Mouse (Mus musculus) hindbrain, embryonic 10.5 days (tissue): ENCODE data around the gene Tlk1. TPM values are rescaled to one million over a fixed set of nuclear protein-coding genes. Genes with fewer than 3 reads are reported as not detected.

Experiments used
- DNase-seq: peaks from one replicate; pipeline ENCODE4 v3.0.0-alpha.2; 2017; ENCODE audit warnings: low spot score
- H3K27ac ChIP-seq: fragments of 300-500 bp; sonication (generic); 2 replicates; pipeline ENCODE4 v1.5.1; 2016; ENCODE audit warnings: mild to moderate bottlenecking, moderate library complexity
- H3K27me3 ChIP-seq: fragments of 300-500 bp; sonication (generic); 2 replicates; pipeline ENCODE4 v1.6.1; 2016; ENCODE audit warnings: mild to moderate bottlenecking; ENCODE audit not compliant: poor library complexity, insufficient read depth, severe bottlenecking
- H3K36me3 ChIP-seq: fragments of 300-500 bp; sonication (generic); 2 replicates; pipeline ENCODE4 v1.6.1; 2016; ENCODE audit warnings: mild to moderate bottlenecking, moderate library complexity
- H3K4me1 ChIP-seq: fragments of 300-500 bp; sonication (generic); replicated peaks from 2 replicates; pipeline ENCODE4 v1.6.1; 2016; ENCODE audit warnings: mild to moderate bottlenecking
- H3K4me3 ChIP-seq: fragments of 300-500 bp; sonication (generic); 2 replicates; pipeline ENCODE4 v1.5.1; 2016; ENCODE audit warnings: mild to moderate bottlenecking, moderate library complexity
- H3K9me3 ChIP-seq: fragments of 300-500 bp; sonication (generic); 2 replicates; pipeline ENCODE4 v1.6.1; 2016; ENCODE audit warnings: mild to moderate bottlenecking, moderate library complexity
- WGBS: fragments of 180-500 bp; shearing (Covaris S2); methylation state at CpG from one replicate; pipeline ENCODE4 v1.1.7; 2016; 5-methylcytosine and 5-hydroxymethylcytosine counted together
- polyA plus RNA-seq: library from polyadenylated mRNA; unstranded; fragments of >200 nt; fragmentation: Nextera tagmentation; extraction: Ambion mirVana; gene quantifications from 2 replicates; pipeline ENCODE4 v1.2.1, GENCODE M21; 2016

Gene Tlk1
- polyA plus RNA-seq, 1 experiment from 2014 or later, result 19.1 TPM

DNA sequence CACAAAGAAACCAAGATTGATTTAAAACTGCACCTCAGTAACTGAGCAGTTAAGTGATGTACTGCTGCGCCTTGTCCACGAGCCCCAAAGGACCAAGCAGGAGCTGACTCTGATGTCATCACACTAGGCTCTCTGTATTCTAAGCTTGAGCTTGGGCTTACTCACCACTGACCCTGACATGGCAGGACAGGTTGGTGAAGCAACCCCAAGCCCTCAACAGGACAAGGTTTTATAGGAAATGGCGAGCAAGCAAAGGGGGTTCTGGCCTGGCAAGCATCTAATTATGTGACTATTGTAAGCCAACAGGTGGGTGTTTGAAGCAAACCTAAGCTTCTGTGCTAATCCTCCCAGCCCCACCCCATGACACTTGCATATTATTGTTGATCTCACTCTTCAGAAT lies 124.7 kb downstream of the Tlk1 start:
- Histone ChIP-seq H3K4me1 (peaks cover 21% of the 10 kb centered on the region), H3K4me3 (no peak overlapping the region), H3K36me3 (peaks cover 6% of the 10 kb centered on the region; the same call in 1 of the 2 replicates), H3K9me3 (0 out of 2 replicates have a peak, but pooled peaks cover 4% of the 10 kb centered on the region), H3K27me3 (no peaks in the 10 kb centered on the region), H3K27ac (no peak overlapping the region)
- no peak for DNase-seq
- WGBS, result 90% methylated on average over 3 of the region's 3 CpGs

DNA sequence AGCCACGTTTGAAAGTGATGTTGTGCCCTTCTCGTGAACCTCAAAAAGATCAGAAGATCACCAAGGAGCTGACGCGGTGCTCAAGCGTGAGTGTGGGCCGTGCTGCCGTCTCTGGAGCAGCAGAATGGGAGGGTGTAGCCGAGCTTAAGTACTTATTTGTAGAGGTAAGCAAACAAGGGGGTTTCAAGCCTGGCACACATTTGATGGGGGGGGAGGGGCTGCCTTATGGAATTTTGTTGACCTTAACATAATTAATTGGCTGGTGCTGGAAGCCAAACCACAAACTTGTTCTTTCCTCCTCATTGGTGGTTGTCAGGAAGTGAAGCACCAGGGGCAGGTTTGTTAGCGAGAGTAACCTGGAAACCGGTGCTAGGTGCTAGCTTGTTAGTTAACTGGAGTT lies 129.8 kb downstream of the Tlk1 start:
- no peak overlapping the region for H3K4me3 ChIP-seq
- peaks cover 36% of the 10 kb centered on the region for H3K36me3 ChIP-seq
- no peak overlapping the region for H3K27ac ChIP-seq
- 0 out of 2 replicates have a peak, but pooled peaks cover 4% of the 10 kb centered on the region for H3K9me3 ChIP-seq
- no peaks in the 10 kb centered on the region for H3K27me3 ChIP-seq
- no peaks in the 10 kb centered on the region for H3K4me1 ChIP-seq
- 90% methylated on average over 10 of the region's 10 CpGs for WGBS
- no peak for DNase-seq

DNA sequence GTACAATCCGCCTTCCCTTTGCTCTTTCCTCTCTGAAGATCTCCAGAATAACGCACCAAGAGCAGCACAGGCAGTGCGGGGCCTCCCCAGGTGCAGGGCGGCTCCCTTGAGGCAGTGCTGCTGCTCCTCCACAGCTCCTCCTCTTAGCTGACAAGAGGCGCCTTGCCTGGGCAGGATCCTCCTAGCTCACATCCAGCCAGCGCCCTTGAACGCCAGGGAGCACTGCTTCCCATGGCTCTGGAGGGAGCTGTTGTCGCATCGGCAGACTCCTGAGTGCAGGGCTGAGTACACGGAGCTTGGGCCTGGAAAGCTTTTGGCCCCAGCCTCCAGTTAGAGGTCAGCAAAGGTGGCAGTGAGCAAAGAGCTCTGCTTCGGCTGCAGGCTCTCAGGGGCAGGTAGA lies 135.3 kb downstream of the Tlk1 start:
- H3K4me3 ChIP-seq, result no peak overlapping the region
- H3K9me3 ChIP-seq, result no peaks in the 10 kb centered on the region
- WGBS, result 83% methylated on average over 11 of the region's 11 CpGs
- H3K4me1 ChIP-seq, result no peaks in the 10 kb centered on the region
- DNase-seq, result no peak
- H3K36me3 ChIP-seq, result peaks cover 83% of the 10 kb centered on the region
- no peak overlapping the region for H3K27ac ChIP-seq
- no peaks in the 10 kb centered on the region for H3K27me3 ChIP-seq

DNA sequence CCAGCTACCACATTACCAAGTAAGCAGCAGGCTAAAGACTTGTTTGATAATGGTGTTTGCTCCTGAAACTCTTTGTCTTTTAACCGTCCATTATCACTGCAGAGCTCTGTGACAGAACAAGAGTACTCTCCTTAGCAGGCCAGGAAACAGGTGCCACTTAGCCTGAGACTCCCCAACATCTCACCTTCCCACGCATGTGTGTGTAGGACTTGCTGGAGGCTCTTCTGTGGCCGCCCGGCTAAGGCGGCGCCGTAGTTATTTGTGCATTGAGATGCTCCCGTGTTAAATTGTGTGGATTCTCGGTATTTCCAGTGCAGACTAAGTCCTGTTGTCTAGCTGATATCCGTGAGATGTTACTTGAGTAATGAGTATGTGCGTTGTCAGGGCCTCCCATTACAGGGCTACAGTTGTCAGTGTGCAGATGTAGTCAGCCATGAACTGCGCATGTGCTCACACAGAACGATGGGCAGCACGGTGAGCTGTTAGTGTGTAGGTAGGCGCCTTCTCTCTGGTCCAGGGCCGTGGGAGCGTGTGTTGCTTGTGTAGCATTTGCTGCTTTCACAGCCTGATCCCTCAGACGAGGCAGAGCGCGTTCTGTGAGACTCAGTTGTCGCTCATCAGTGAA lies 137.0 kb downstream of the Tlk1 start:
- DNase-seq, result no peak
- 94% methylated on average over 21 of the region's 21 CpGs for WGBS
- peaks cover 99% of the 10 kb centered on the region for H3K36me3 ChIP-seq

DNA sequence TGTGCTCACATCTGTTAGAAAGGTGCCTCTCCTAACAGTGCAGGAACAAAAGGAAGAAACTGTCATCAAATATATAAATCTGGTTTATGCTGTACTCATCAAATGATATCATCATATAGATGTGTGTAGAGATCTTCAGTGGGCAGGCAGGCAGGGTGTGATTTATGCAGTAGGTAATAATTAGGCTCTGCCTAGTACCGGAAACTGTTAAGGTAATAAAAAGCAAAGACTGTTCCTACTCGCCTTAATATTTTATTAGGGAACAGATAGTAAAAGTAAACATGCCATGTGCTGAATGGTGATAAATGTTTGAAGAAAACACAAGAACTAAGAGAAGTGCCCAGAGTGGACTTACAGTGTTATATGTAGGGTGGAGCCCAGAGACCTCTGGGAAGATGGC lies 143.2 kb downstream of the Tlk1 start:
- Histone ChIP-seq H3K27me3 (no peaks in the 10 kb centered on the region), H3K36me3 (peaks cover 100% of the 10 kb centered on the region), H3K4me1 (no peaks in the 10 kb centered on the region), H3K27ac (no peak overlapping the region), H3K4me3 (no peak overlapping the region), H3K9me3 (no peaks in the 10 kb centered on the region)
- DNase-seq, result no peak
- WGBS, result 93% methylated on average over 2 of the region's 2 CpGs

More for the DNA sequence above, 137.0 kb downstream of the Tlk1 start:
- H3K9me3 ChIP-seq, result no peaks in the 10 kb centered on the region
- no peaks in the 10 kb centered on the region for H3K27me3 ChIP-seq
- no peak overlapping the region for H3K27ac ChIP-seq
- no peak overlapping the region for H3K4me3 ChIP-seq
- no peaks in the 10 kb centered on the region for H3K4me1 ChIP-seq

DNA sequence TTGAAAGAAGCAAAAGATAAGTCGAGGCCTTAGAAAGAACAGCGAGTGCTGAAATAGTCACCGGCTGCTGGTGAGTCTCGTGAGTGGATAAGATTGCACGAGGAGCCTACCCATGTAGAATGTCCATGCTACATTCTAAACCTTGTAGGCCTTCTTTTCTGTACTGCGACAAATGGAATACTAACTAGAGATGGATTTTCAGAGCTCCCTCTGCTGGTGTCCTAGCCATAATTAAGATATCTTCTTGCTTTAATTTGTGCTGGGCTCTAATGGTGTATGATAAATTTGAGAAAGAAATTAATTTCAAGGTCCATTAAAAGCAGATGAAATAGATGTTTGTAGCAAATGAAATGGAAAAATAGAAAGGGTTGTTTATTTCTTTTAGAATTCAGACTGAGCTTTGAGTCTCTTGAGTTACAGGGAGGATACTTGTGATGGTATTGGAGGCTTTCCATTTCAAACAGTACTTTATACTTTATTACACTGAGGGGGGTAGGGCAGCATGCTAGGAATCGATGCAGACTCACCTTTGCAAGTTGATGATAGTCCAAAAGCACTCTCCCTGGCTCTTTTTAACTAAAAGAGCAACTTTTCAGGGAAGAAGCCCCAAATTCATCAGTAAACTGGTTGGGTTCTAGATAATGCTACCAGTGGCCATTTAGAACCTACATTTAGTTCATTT lies 151.9 kb downstream of the Tlk1 start:
- Histone ChIP-seq H3K36me3 (peaks cover 13% of the 10 kb centered on the region), H3K4me1 (peaks cover 2% of the 10 kb centered on the region; the same call in 1 of the 2 replicates), H3K27ac (no peak overlapping the region), H3K27me3 (no peaks in the 10 kb centered on the region), H3K4me3 (no peak overlapping the region), H3K9me3 (no peaks in the 10 kb centered on the region)
- no peak for DNase-seq
- 89% methylated on average over 7 of the region's 7 CpGs for WGBS

DNA sequence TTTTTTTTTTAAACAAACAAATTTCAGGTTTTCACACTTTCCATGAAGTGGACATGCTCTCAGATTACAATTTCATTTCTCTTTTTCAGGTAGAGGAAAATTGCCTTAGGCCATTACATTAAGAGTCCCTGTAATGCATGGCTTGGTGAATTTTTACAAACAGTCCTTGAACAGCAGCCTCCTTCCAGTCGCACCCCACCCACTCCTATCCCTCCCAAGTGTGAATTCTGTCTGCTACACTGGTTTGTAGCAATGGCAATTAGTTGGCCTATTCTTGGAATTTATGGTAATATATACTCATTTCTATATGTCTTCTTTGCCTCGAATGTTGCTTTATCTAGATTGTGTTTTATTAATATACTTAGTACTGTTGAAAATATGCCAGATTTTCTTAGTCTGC lies 153.1 kb downstream of the Tlk1 start:
- no peak overlapping the region for H3K4me3 ChIP-seq
- peaks cover 2% of the 10 kb centered on the region; the same call in 1 of the 2 replicates for H3K4me1 ChIP-seq
- H3K27ac ChIP-seq, result no peak overlapping the region
- H3K27me3 ChIP-seq, result no peaks in the 10 kb centered on the region
- 89% methylated on average over 2 of the region's 2 CpGs for WGBS
- H3K36me3 ChIP-seq, result peaks cover 2% of the 10 kb centered on the region; the same call in 1 of the 2 replicates
- H3K9me3 ChIP-seq, result no peaks in the 10 kb centered on the region
- no peak for DNase-seq

DNA sequence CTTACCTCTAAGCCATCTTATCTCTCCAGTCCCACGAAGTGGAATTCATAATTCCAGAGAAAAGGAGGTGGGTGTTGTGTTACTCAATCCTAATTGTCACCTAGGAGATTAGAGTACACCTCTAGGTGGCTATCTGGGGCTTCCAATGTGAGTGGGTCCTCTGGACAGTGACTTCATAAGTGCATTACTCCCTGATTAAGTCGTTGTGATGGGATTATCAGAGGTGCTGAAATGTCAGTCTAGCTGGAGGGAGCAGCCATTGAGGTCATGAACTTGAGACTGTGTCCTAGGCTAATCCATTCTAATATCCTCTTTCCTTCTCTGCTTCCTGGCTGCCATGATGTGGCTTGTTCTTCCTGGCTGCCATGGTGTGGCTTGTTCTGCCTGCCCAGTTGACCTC lies 155.6 kb downstream of the Tlk1 start:
- Histone ChIP-seq H3K4me1 (0 out of 2 replicates have a peak, but pooled peaks cover 2% of the 10 kb centered on the region), H3K9me3 (no peaks in the 10 kb centered on the region), H3K27me3 (no peaks in the 10 kb centered on the region), H3K36me3 (peaks cover 18% of the 10 kb centered on the region), H3K4me3 (no peak overlapping the region), H3K27ac (no peak overlapping the region)
- 77% methylated on average over 2 of the region's 2 CpGs for WGBS
- DNase-seq, result no peak

DNA sequence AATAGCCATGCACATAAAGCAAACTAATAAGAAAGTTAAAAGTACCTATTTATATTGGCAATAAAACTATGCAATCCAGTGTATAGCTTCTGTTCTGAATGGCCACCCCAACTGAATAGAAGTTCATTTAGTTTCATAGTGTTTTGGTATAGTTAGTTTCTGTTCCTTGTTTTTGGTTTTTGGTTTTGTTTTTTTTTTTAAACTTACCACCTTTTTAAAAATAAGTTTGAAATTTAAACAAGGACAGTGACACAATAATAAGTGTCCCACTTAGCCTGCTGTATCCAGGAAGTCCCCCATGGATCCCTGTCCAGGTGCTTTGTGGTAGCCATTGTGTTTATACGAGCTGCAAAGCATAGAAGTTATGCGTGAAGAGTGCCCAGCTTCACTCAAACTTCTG lies 156.3 kb downstream of the Tlk1 start:
- H3K36me3 ChIP-seq, result peaks cover 23% of the 10 kb centered on the region
- H3K27ac ChIP-seq, result no peak overlapping the region
- no peak overlapping the region for H3K4me3 ChIP-seq
- H3K4me1 ChIP-seq, result 0 out of 2 replicates have a peak, but pooled peaks cover 2% of the 10 kb centered on the region
- no peak for DNase-seq
- no peaks in the 10 kb centered on the region for H3K27me3 ChIP-seq
- 92% methylated on average over 2 of the region's 2 CpGs for WGBS
- no peaks in the 10 kb centered on the region for H3K9me3 ChIP-seq

DNA sequence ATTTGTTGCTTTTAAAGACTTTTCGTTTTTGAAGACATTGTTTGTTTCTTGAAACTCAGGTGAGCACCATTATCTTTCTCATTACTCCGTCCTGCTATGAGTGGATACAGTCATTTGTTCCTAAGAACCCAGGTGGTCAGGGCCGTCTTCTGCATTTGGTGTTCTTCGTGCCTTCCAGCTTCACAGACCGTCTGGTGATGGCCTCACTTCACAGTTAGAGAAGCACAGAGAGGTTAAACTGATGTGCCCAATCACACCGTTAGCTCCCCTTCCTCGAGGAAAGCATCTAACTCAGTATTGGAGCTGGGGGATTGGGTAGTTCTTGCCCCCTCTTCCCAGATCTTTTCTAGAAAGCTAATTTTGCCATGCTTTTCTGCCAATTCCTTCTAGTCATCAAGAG lies 158.5 kb downstream of the Tlk1 start:
- H3K27ac ChIP-seq, result no peak overlapping the region
- peaks cover 26% of the 10 kb centered on the region for H3K36me3 ChIP-seq
- no peak for DNase-seq
- H3K9me3 ChIP-seq, result no peaks in the 10 kb centered on the region
- no peaks in the 10 kb centered on the region for H3K27me3 ChIP-seq
- WGBS, result 94% methylated on average over 7 of the region's 7 CpGs
- H3K4me1 ChIP-seq, result peaks cover 17% of the 10 kb centered on the region
- H3K4me3 ChIP-seq, result no peak overlapping the region

DNA sequence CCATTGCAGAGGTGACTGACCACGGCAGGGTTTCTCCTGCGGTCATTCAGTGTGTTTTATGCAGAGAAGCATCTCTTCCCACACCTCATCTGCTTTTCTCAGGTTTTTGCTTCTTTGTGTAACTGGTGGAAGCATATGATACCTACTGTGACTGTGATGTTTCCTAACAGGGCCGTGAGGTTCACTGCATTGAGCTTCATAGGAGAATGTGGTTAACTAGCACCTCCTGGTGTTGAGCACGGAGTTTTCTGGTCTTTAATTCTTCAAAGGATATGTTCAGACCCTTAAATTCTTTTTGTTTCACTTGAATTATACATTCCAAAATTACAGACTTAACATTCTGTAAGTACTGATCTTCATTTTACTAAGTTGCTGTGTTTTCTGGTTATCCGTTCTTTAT lies 161.8 kb downstream of the Tlk1 start:
- Histone ChIP-seq H3K9me3 (no peaks in the 10 kb centered on the region), H3K27ac (no peak overlapping the region), H3K36me3 (peaks cover 26% of the 10 kb centered on the region), H3K4me3 (no peak overlapping the region), H3K4me1 (peaks cover 21% of the 10 kb centered on the region), H3K27me3 (no peaks in the 10 kb centered on the region)
- WGBS, result 87% methylated on average over 5 of the region's 5 CpGs
- no peak for DNase-seq
